In genomic region chr13:111741991-111742615, GRCm38 (mm10) we compare ENCODE assay signal across 8 mouse cellular contexts.
A peak's percentile ranks its signal among the peaks of the same experiment; 100 is the strongest.
DNase-seq lines count a peak whose midpoint lies in the region; ATAC-seq and TF ChIP-seq lines count a peak whose summit lies in the region.

No protein-coding gene starts in this region.

- H3K4me3 ChIP-seq in layer of hippocampus, adult 2 months, result no peak overlapping the region
- no peak overlapping the region for H3K4me3 ChIP-seq in embryonic facial prominence, embryonic 11.5 days (ENCODE audit: low read depth, low read length)
- no peak overlapping the region for H3K4me3 ChIP-seq in limb, embryonic 10.5 days

- no peaks in the 10 kb centered on the region for H3K27me3 ChIP-seq in Patski
- no peaks in the 10 kb centered on the region for H3K27me3 ChIP-seq in embryonic facial prominence, embryonic 11.5 days (ENCODE audit: control insufficient read depth, insufficient read depth, low read length)
- H3K27me3 ChIP-seq in limb, embryonic 10.5 days (ENCODE audit: low read depth, poor library complexity, severe bottlenecking), result no peaks in the 10 kb centered on the region

- H3K36me3 ChIP-seq in embryonic facial prominence, embryonic 11.5 days (replicated peaks; ENCODE audit: control insufficient read depth, insufficient read depth, low read depth, low read length), result no peaks in the 10 kb centered on the region
- H3K36me3 ChIP-seq in limb, embryonic 10.5 days, result peaks cover 4% of the 10 kb centered on the region; the same call in 1 of the 2 replicates

- H3K27ac ChIP-seq in layer of hippocampus, adult 2 months, result no peak overlapping the region
- H3K27ac ChIP-seq in embryonic facial prominence, embryonic 11.5 days (replicated peaks; ENCODE audit: low read depth, low read length), result no peak overlapping the region
- H3K27ac ChIP-seq in limb, embryonic 10.5 days, result no peak overlapping the region

- H3K9me3 ChIP-seq in embryonic facial prominence, embryonic 11.5 days (replicated peaks; ENCODE audit: control insufficient read depth, low read length), result no peaks in the 10 kb centered on the region
- no peaks in the 10 kb centered on the region for H3K9me3 ChIP-seq in limb, embryonic 10.5 days (replicated peaks)

- in situ Hi-C loops in Patski (cut with MboI; ENCODE audit: low pct_unique_long_range_greater_than_20kb), result loop anchor here (10.0 to 25.0 kb wide), 3 partner anchors 207 to 1355 kb away; partner anchors contain the start of gene Plk2

- no peaks in the 10 kb centered on the region for H3K4me1 ChIP-seq in embryonic facial prominence, embryonic 11.5 days (ENCODE audit: control insufficient read depth, insufficient read depth, low read length)
- H3K4me1 ChIP-seq in limb, embryonic 10.5 days, result no peaks in the 10 kb centered on the region

- H3K4me2 ChIP-seq in embryonic facial prominence, embryonic 11.5 days (ENCODE audit: low read depth, low read length), result no peak overlapping the region

- no peak for ATAC-seq in Patski
- ATAC-seq in embryonic facial prominence, embryonic 11.5 days (replicated peaks; ENCODE audit: insufficient number of reproducible peaks, low FRiP score, low TSS enrichment, low read depth), result no peak

- POLR2A ChIA-PET in Patski (lab: Charles Lee), result no interaction called here

- H3K9ac ChIP-seq in embryonic facial prominence, embryonic 11.5 days (replicated peaks; ENCODE audit: low read length), result no peak overlapping the region

- peak; percentile 17 for DNase-seq in adrenal gland, adult 2 months
- no peak for DNase-seq in adrenal gland, postnatal 4 days (ENCODE audit: low spot score in 2 of 2)
- DNase-seq in layer of hippocampus, adult 2 months (ENCODE audit: low spot score in 2 of 2), result peak; percentile 24 to 69
- no peak for DNase-seq in layer of hippocampus, adult 8-10 months (ENCODE audit: low spot score in 2 of 2)
- no peak for DNase-seq in Patski (ENCODE audit: low read depth, low spot score)
- DNase-seq in embryonic facial prominence, embryonic 11.5 days (ENCODE audit: low spot score), result peak; percentile 89
- peak; percentile 44 for DNase-seq in limb, embryonic 10.5 days (ENCODE audit: low spot score)
- DNase-seq in skeletal muscle tissue, adult 2 months (ENCODE audit: low read depth, low spot score), result peak; percentile 16

- 59% methylated on average over 6 of the region's 6 CpGs for WGBS in embryonic facial prominence, embryonic 11.5 days
- WGBS in limb, embryonic 10.5 days, result 67% methylated on average over 6 of the region's 6 CpGs

- CTCF ChIA-PET in Patski (lab: Charles Lee), result interaction anchor here (0.8 kb wide), 1 partner anchor 14 kb away, joined by 3 read pairs; no protein-coding TSS in a partner anchor

- TF ChIP-seq CTCF in layer of hippocampus, adult 2 months (conservative IDR thresholded peaks at IDR 0.05), result peak; percentile 87
- peak; percentile 42 for TF ChIP-seq CTCF in Patski (IDR thresholded peaks at IDR 0.05)

Comparison
In these comparisons a context has a peak if more than half of its experiments do, and no peak if none do; other contexts are left out.
1. DNase-seq: peak in adrenal gland, adult 2 months (single experiment), layer of hippocampus, adult 2 months (2 of 2), embryonic facial prominence, embryonic 11.5 days (single experiment), limb, embryonic 10.5 days (single experiment) and skeletal muscle tissue, adult 2 months (single experiment); none in adrenal gland, postnatal 4 days (0 of 2), layer of hippocampus, adult 8-10 months (0 of 2) and Patski (single experiment).